Mouse (Mus musculus): ENCODE measurements at regions not wholly inside any gene's neighbourhood (a gene's known extent, or its start where the extent isn't known, plus 50 kb on each side); places are given as distances from the start of the nearest gene placed in this dataset.

- no peaks in the 10 kb centered on the region for H3K9me3 ChIP-seq (ENCODE audit: low read length)
- no peak overlapping the region for H3K27ac ChIP-seq (ENCODE audit: low read length)
- H3K4me3 ChIP-seq (ENCODE audit: low read depth, low read length), result no peak overlapping the region
- H3K27me3 ChIP-seq (replicated peaks; ENCODE audit: insufficient read depth, low read length), result no peaks in the 10 kb centered on the region
- ATAC-seq (peak; percentile 55), DNase-seq (ENCODE audit: low spot score) (peak; percentile 16)
- no peaks in the 10 kb centered on the region for H3K36me3 ChIP-seq (ENCODE audit: insufficient read depth, low read length)
- no peak overlapping the region for H3K4me2 ChIP-seq (replicated peaks; ENCODE audit: low read depth, low read length)
- 71% methylated on average over 1 of the region's 1 CpGs for WGBS
- H3K9ac ChIP-seq (replicated peaks; ENCODE audit: low read depth), result no peak overlapping the region
- no peaks in the 10 kb centered on the region for H3K4me1 ChIP-seq (ENCODE audit: insufficient read depth, low read depth, low read length)
- no peak for TF ChIP-seq CTCF (IDR thresholded peaks at IDR 0.05)
- TF ChIP-seq EP300 (IDR thresholded peaks at IDR 0.05), result no peak
Measured at GRCm38 (mm10) chr14:71359581-71359980, 759.9 kb upstream of the Fam160b2 start.

- ATAC-seq (peak; percentile 19; the same call in 1 of the 2 replicates), DNase-seq (ENCODE audit: low spot score) (peak; percentile 11)
- no peak overlapping the region for H3K4me3 ChIP-seq (ENCODE audit: low read depth, low read length)
- H3K4me2 ChIP-seq (replicated peaks; ENCODE audit: low read depth, low read length), result no peak overlapping the region
- H3K9me3 ChIP-seq (ENCODE audit: low read length), result no peaks in the 10 kb centered on the region
- no peak overlapping the region for H3K9ac ChIP-seq (replicated peaks; ENCODE audit: low read depth)
- H3K4me1 ChIP-seq (ENCODE audit: insufficient read depth, low read depth, low read length), result no peaks in the 10 kb centered on the region
- H3K36me3 ChIP-seq (ENCODE audit: insufficient read depth, low read length), result no peaks in the 10 kb centered on the region
- H3K27ac ChIP-seq (ENCODE audit: low read length), result no peak overlapping the region
- H3K27me3 ChIP-seq (replicated peaks; ENCODE audit: insufficient read depth, low read length), result no peaks in the 10 kb centered on the region
- WGBS, result 53% methylated on average over 5 of the region's 5 CpGs
- TF ChIP-seq EP300 (IDR thresholded peaks at IDR 0.05) (no peak), CTCF (IDR thresholded peaks at IDR 0.05) (no peak)
Measured at GRCm38 (mm10) chr14:71338219-71338618, 738.6 kb upstream of the Fam160b2 start.

GRCm38 (mm10) chr14:71336906-71337305 lies 737.3 kb upstream of the Fam160b2 start:
- no peak overlapping the region for H3K9ac ChIP-seq (replicated peaks; ENCODE audit: low read depth)
- TF ChIP-seq CTCF (IDR thresholded peaks at IDR 0.05) (no peak), EP300 (IDR thresholded peaks at IDR 0.05) (no peak)
- H3K4me1 ChIP-seq (ENCODE audit: insufficient read depth, low read depth, low read length), result no peaks in the 10 kb centered on the region
- WGBS, result 87% methylated on average over 3 of the region's 3 CpGs
- H3K4me3 ChIP-seq (ENCODE audit: low read depth, low read length), result no peak overlapping the region
- H3K4me2 ChIP-seq (replicated peaks; ENCODE audit: low read depth, low read length), result no peak overlapping the region
- no peak for DNase-seq (ENCODE audit: low spot score)
- H3K9me3 ChIP-seq (ENCODE audit: low read length), result no peaks in the 10 kb centered on the region
- H3K36me3 ChIP-seq (ENCODE audit: insufficient read depth, low read length), result no peaks in the 10 kb centered on the region
- no peak for ATAC-seq
- no peak overlapping the region for H3K27ac ChIP-seq (ENCODE audit: low read length)
- no peaks in the 10 kb centered on the region for H3K27me3 ChIP-seq (replicated peaks; ENCODE audit: insufficient read depth, low read length)

GRCm38 (mm10) chr14:71334022-71334421 lies 734.4 kb upstream of the Fam160b2 start:
- no peaks in the 10 kb centered on the region for H3K36me3 ChIP-seq (ENCODE audit: insufficient read depth, low read length)
- H3K4me3 ChIP-seq (ENCODE audit: low read depth, low read length), result no peak overlapping the region
- no peak overlapping the region for H3K9ac ChIP-seq (replicated peaks; ENCODE audit: low read depth)
- 75% methylated on average over 1 of the region's 1 CpGs for WGBS
- no peak overlapping the region for H3K4me2 ChIP-seq (replicated peaks; ENCODE audit: low read depth, low read length)
- no peak for TF ChIP-seq CTCF (IDR thresholded peaks at IDR 0.05)
- no peak for TF ChIP-seq EP300 (IDR thresholded peaks at IDR 0.05)
- H3K4me1 ChIP-seq (ENCODE audit: insufficient read depth, low read depth, low read length), result no peaks in the 10 kb centered on the region
- no peaks in the 10 kb centered on the region for H3K9me3 ChIP-seq (ENCODE audit: low read length)
- H3K27me3 ChIP-seq (replicated peaks; ENCODE audit: insufficient read depth, low read length), result no peaks in the 10 kb centered on the region
- DNase-seq (ENCODE audit: low spot score) (no peak), ATAC-seq (no peak)
- no peak overlapping the region for H3K27ac ChIP-seq (ENCODE audit: low read length)

GRCm38 (mm10) chr14:71329862-71330630 lies 730.4 kb upstream of the Fam160b2 start:
- Histone ChIP-seq H3K27ac (ENCODE audit: low read length) (no peak overlapping the region), H3K36me3 (ENCODE audit: insufficient read depth, low read length) (no peaks in the 10 kb centered on the region), H3K9ac (replicated peaks; ENCODE audit: low read depth) (no peak overlapping the region), H3K9me3 (ENCODE audit: low read length) (no peaks in the 10 kb centered on the region), H3K4me2 (replicated peaks; ENCODE audit: low read depth, low read length) (no peak overlapping the region), H3K4me3 (ENCODE audit: low read depth, low read length) (no peak overlapping the region), H3K27me3 (replicated peaks; ENCODE audit: insufficient read depth, low read length) (no peaks in the 10 kb centered on the region), H3K4me1 (ENCODE audit: insufficient read depth, low read depth, low read length) (no peaks in the 10 kb centered on the region)
- no peak for TF ChIP-seq EP300 (IDR thresholded peaks at IDR 0.05)
- DNase-seq (ENCODE audit: low spot score) (no peak), ATAC-seq (no peak)
- 40% methylated on average over 5 of the region's 5 CpGs for WGBS

- Histone ChIP-seq H3K4me3 (ENCODE audit: low read depth, low read length) (no peak overlapping the region), H3K36me3 (ENCODE audit: insufficient read depth, low read length) (no peaks in the 10 kb centered on the region), H3K9ac (replicated peaks; ENCODE audit: low read depth) (no peak overlapping the region), H3K4me2 (replicated peaks; ENCODE audit: low read depth, low read length) (no peak overlapping the region), H3K27me3 (replicated peaks; ENCODE audit: insufficient read depth, low read length) (no peaks in the 10 kb centered on the region), H3K9me3 (ENCODE audit: low read length) (no peaks in the 10 kb centered on the region), H3K27ac (ENCODE audit: low read length) (no peak overlapping the region), H3K4me1 (ENCODE audit: insufficient read depth, low read depth, low read length) (no peaks in the 10 kb centered on the region)
- ATAC-seq (no peak), DNase-seq (ENCODE audit: low spot score) (no peak)
- TF ChIP-seq CTCF (IDR thresholded peaks at IDR 0.05), result no peak
- no peak for TF ChIP-seq EP300 (IDR thresholded peaks at IDR 0.05)
Measured at GRCm38 (mm10) chr14:71327621-71328020, 728.0 kb upstream of the Fam160b2 start.

All from lung, postnatal 0 days (tissue).